In genomic region chr2:173615378-173616081, GRCm38 (mm10) we compare ENCODE assay signal across 27 mouse cellular contexts. TPM values are rescaled to one million over a fixed set of nuclear protein-coding genes. Genes with fewer than 3 reads are reported as not detected.
DNase-seq lines count a peak whose midpoint lies in the region; ATAC-seq and TF ChIP-seq lines count a peak whose summit lies in the region.
"Had no signal": no experiment of that assay in that cellular context is flagged by ENCODE, and none has a peak within 500 bp of the region (broad histone marks: within the 10 kb centered on the region; RNA-seq: fewer than 3 reads in every experiment).

No protein-coding gene starts in this region.

- no peak for TF ChIP-seq CTCF in intestine, postnatal 0 days (IDR thresholded peaks at IDR 0.05; ENCODE audit: low read depth)
- no peak for TF ChIP-seq CTCF in lung, postnatal 0 days (IDR thresholded peaks at IDR 0.05)

- 82% methylated on average over 11 of the region's 11 CpGs for WGBS in embryonic facial prominence, embryonic 14.5 days
- 91% methylated on average over 11 of the region's 11 CpGs for WGBS in embryonic facial prominence, embryonic 10.5 days
- 41% methylated on average over 11 of the region's 11 CpGs for WGBS in intestine, embryonic 14.5 days
- WGBS in intestine, postnatal 0 days: 70% methylated on average over 11 of the region's 11 CpGs
- WGBS in lung, embryonic 15.5 days: 52% methylated on average over 11 of the region's 11 CpGs
- WGBS in lung, postnatal 0 days: 61% methylated on average over 11 of the region's 11 CpGs
- 96% methylated on average over 11 of the region's 11 CpGs for WGBS in macrophage (ENCODE audit: missing documents)

- no peaks in the 10 kb centered on the region for H3K4me1 ChIP-seq in embryonic facial prominence, embryonic 14.5 days (ENCODE audit: control insufficient read depth, insufficient read depth, low read length)
- H3K4me1 ChIP-seq in embryonic facial prominence, embryonic 10.5 days: peaks cover 13% of the 10 kb centered on the region
- H3K4me1 ChIP-seq in intestine, embryonic 14.5 days (replicated peaks; ENCODE audit: control insufficient read depth, insufficient read depth, low read length): peaks cover 8% of the 10 kb centered on the region; the same call in 1 of the 2 replicates
- no peaks in the 10 kb centered on the region for H3K4me1 ChIP-seq in intestine, postnatal 0 days (replicated peaks; ENCODE audit: control insufficient read depth, insufficient read depth, low read length)
- H3K4me1 ChIP-seq in lung, embryonic 15.5 days: peaks cover 14% of the 10 kb centered on the region
- no peaks in the 10 kb centered on the region for H3K4me1 ChIP-seq in lung, postnatal 0 days (ENCODE audit: insufficient read depth, low read depth, low read length)
- H3K4me1 ChIP-seq: embryonic facial prominence, embryonic 15.5 days; limb, embryonic 15.5 days had no signal

- peaks cover 13% of the 10 kb centered on the region; the same call in 1 of the 2 replicates for H3K36me3 ChIP-seq in embryonic facial prominence, embryonic 14.5 days (ENCODE audit: control insufficient read depth, insufficient read depth, low read length)
- peaks cover 23% of the 10 kb centered on the region for H3K36me3 ChIP-seq in embryonic facial prominence, embryonic 10.5 days (replicated peaks)
- H3K36me3 ChIP-seq in intestine, embryonic 14.5 days (ENCODE audit: control insufficient read depth, insufficient read depth, low read length): peaks cover 12% of the 10 kb centered on the region
- H3K36me3 ChIP-seq in intestine, postnatal 0 days (ENCODE audit: control insufficient read depth, insufficient read depth): peaks cover 15% of the 10 kb centered on the region; the same call in 1 of the 2 replicates
- no peaks in the 10 kb centered on the region; the same call in 1 of the 2 replicates for H3K36me3 ChIP-seq in lung, embryonic 15.5 days
- H3K36me3 ChIP-seq in lung, postnatal 0 days (ENCODE audit: insufficient read depth, low read length): no peaks in the 10 kb centered on the region
- H3K36me3 ChIP-seq in macrophage (ENCODE audit: inconsistent target): 0 out of 2 replicates have a peak, but pooled peaks cover 4% of the 10 kb centered on the region

- no peaks in the 10 kb centered on the region for H3K9me3 ChIP-seq in embryonic facial prominence, embryonic 14.5 days (ENCODE audit: control insufficient read depth, low read length)
- no peaks in the 10 kb centered on the region for H3K9me3 ChIP-seq in embryonic facial prominence, embryonic 10.5 days
- H3K9me3 ChIP-seq in intestine, embryonic 14.5 days (ENCODE audit: control insufficient read depth, low read length): no peaks in the 10 kb centered on the region
- H3K9me3 ChIP-seq in intestine, postnatal 0 days (ENCODE audit: control insufficient read depth): no peaks in the 10 kb centered on the region
- H3K9me3 ChIP-seq in lung, embryonic 15.5 days: no peaks in the 10 kb centered on the region
- no peaks in the 10 kb centered on the region for H3K9me3 ChIP-seq in lung, postnatal 0 days (ENCODE audit: low read length)
- H3K9me3 ChIP-seq: embryonic facial prominence, embryonic 15.5 days; forebrain, embryonic 10.5 days; G1E; limb, embryonic 15.5 days had no signal

- H3K27me3 ChIP-seq in embryonic facial prominence, embryonic 14.5 days (replicated peaks; ENCODE audit: control insufficient read depth, insufficient read depth, low read length): no peaks in the 10 kb centered on the region
- H3K27me3 ChIP-seq in embryonic facial prominence, embryonic 10.5 days (replicated peaks; ENCODE audit: low read depth, poor library complexity, severe bottlenecking): no peaks in the 10 kb centered on the region
- peaks cover 9% of the 10 kb centered on the region; the same call in 1 of the 2 replicates for H3K27me3 ChIP-seq in intestine, embryonic 14.5 days (replicated peaks; ENCODE audit: control insufficient read depth, insufficient read depth, low read length)
- no peaks in the 10 kb centered on the region for H3K27me3 ChIP-seq in intestine, postnatal 0 days (replicated peaks; ENCODE audit: control insufficient read depth, insufficient read depth, low read length)
- no peaks in the 10 kb centered on the region for H3K27me3 ChIP-seq in lung, embryonic 15.5 days
- H3K27me3 ChIP-seq in lung, postnatal 0 days (replicated peaks; ENCODE audit: insufficient read depth, low read length): no peaks in the 10 kb centered on the region
- H3K27me3 ChIP-seq: embryonic facial prominence, embryonic 15.5 days; limb, embryonic 15.5 days had no signal

- no peak for ATAC-seq in embryonic facial prominence, embryonic 14.5 days (ENCODE audit: low read depth)
- peak; percentile 74 for ATAC-seq in intestine, embryonic 14.5 days (replicated peaks; ENCODE audit: low FRiP score, low TSS enrichment, low read depth)
- ATAC-seq in intestine, postnatal 0 days: no peak
- peak; percentile 83; the same call in 1 of the 2 replicates for ATAC-seq in lung, embryonic 15.5 days (ENCODE audit: borderline replicate concordance, extremely low read depth, low FRiP score, low TSS enrichment)
- ATAC-seq in lung, postnatal 0 days: no peak
- ATAC-seq: CD4-positive, CD25-positive, alpha-beta regulatory T cell, adult 4 months; hindbrain, postnatal 0 days; midbrain, embryonic 16.5 days had no signal

- no peak overlapping the region for H3K4me2 ChIP-seq in embryonic facial prominence, embryonic 14.5 days (ENCODE audit: low read depth, low read length)
- no peak overlapping the region for H3K4me2 ChIP-seq in intestine, embryonic 14.5 days (ENCODE audit: low read length)
- H3K4me2 ChIP-seq in intestine, postnatal 0 days (replicated peaks; ENCODE audit: low read depth): no peak overlapping the region
- no peak overlapping the region for H3K4me2 ChIP-seq in lung, embryonic 15.5 days
- no peak overlapping the region for H3K4me2 ChIP-seq in lung, postnatal 0 days (replicated peaks; ENCODE audit: low read depth, low read length)
- H3K4me2 ChIP-seq: embryonic facial prominence, embryonic 15.5 days; limb, embryonic 15.5 days had no signal

- H3K4me3 ChIP-seq in embryonic facial prominence, embryonic 14.5 days (ENCODE audit: low read depth, low read length): no peak overlapping the region
- H3K4me3 ChIP-seq in embryonic facial prominence, embryonic 10.5 days: no peak overlapping the region
- H3K4me3 ChIP-seq in intestine, embryonic 14.5 days (ENCODE audit: low read depth, low read length): no peak overlapping the region
- H3K4me3 ChIP-seq in intestine, postnatal 0 days (ENCODE audit: low read depth, low read length): no peak overlapping the region
- no peak overlapping the region for H3K4me3 ChIP-seq in lung, embryonic 15.5 days
- H3K4me3 ChIP-seq in lung, postnatal 0 days (ENCODE audit: low read depth, low read length): no peak overlapping the region
- no peak overlapping the region for H3K4me3 ChIP-seq in macrophage (ENCODE audit: inconsistent target)
- H3K4me3 ChIP-seq: embryonic facial prominence, embryonic 15.5 days; forebrain, embryonic 10.5 days; limb, embryonic 15.5 days had no signal

- no peak overlapping the region for H3K27ac ChIP-seq in embryonic facial prominence, embryonic 14.5 days (replicated peaks; ENCODE audit: low read depth, low read length)
- H3K27ac ChIP-seq in embryonic facial prominence, embryonic 10.5 days (replicated peaks): no peak overlapping the region
- H3K27ac ChIP-seq in intestine, embryonic 14.5 days (ENCODE audit: low read depth): 0 out of 2 replicates have a peak overlapping the region, but pooled peaks have one; percentile 33
- H3K27ac ChIP-seq in intestine, postnatal 0 days (ENCODE audit: low read depth, low read length): no peak overlapping the region
- H3K27ac ChIP-seq in lung, embryonic 15.5 days: peak overlapping the region; percentile 50
- no peak overlapping the region for H3K27ac ChIP-seq in lung, postnatal 0 days (ENCODE audit: low read length)
- H3K27ac ChIP-seq in macrophage: 0 out of 2 replicates have a peak overlapping the region, but pooled peaks have one; percentile 5
- H3K27ac ChIP-seq: embryonic facial prominence, embryonic 15.5 days; forebrain, embryonic 10.5 days; hindbrain, postnatal 0 days; limb, embryonic 15.5 days had no signal

- no peaks in the 10 kb centered on the region for H3K79me2 ChIP-seq in macrophage (ENCODE audit: inconsistent target)

- H3K9ac ChIP-seq in embryonic facial prominence, embryonic 14.5 days (ENCODE audit: low read depth, low read length): no peak overlapping the region
- H3K9ac ChIP-seq in intestine, embryonic 14.5 days (ENCODE audit: low read length): no peak overlapping the region
- no peak overlapping the region for H3K9ac ChIP-seq in intestine, postnatal 0 days (ENCODE audit: low read depth, low read length)
- H3K9ac ChIP-seq in lung, embryonic 15.5 days: no peak overlapping the region
- no peak overlapping the region for H3K9ac ChIP-seq in lung, postnatal 0 days (replicated peaks; ENCODE audit: low read depth)
- H3K9ac ChIP-seq: embryonic facial prominence, embryonic 15.5 days; limb, embryonic 15.5 days had no signal

- peak; percentile 48 for DNase-seq in embryonic facial prominence, embryonic 14.5 days (ENCODE audit: low spot score)
- DNase-seq in embryonic facial prominence, embryonic 10.5 days (ENCODE audit: low spot score): no peak
- peak; percentile 68 for DNase-seq in intestine, embryonic 14.5 days (ENCODE audit: low spot score)
- DNase-seq in lung, postnatal 0 days (ENCODE audit: low spot score): no peak
- no peak for DNase-seq in right cerebral cortex, postnatal 14 days
- DNase-seq: adrenal gland, postnatal 36 days; cerebellum, adult 9-11 months; right cerebral cortex, postnatal 25 days; thymus, postnatal 4 days had no signal

- TF ChIP-seq EP300 in lung, postnatal 0 days (IDR thresholded peaks at IDR 0.05): no peak

RNA-seq across cellular contexts. Expression of gene Ankrd60, which starts 37.4 kb away (rescaled TPM):
- not detected in 2 replicates for polyA plus RNA-seq in embryonic facial prominence, embryonic 14.5 days (2014; fragmentation: Nextera tagmentation; extraction: Ambion mirVana)
- polyA plus RNA-seq in embryonic facial prominence, embryonic 10.5 days (2016; fragmentation: Nextera tagmentation; extraction: Ambion mirVana): not detected in 2 replicates
- polyA plus RNA-seq in intestine, embryonic 14.5 days (2014; fragmentation: Nextera tagmentation; extraction: Ambion mirVana): not detected in 2 replicates
- not detected in 2 replicates for polyA plus RNA-seq in intestine, postnatal 0 days (2015; fragmentation: Nextera tagmentation; extraction: Ambion mirVana)
- not detected in 2 replicates for polyA plus RNA-seq in lung, embryonic 15.5 days (2015; fragmentation: Nextera tagmentation; extraction: Ambion mirVana)
- polyA plus RNA-seq in lung, postnatal 0 days (2015; fragmentation: Nextera tagmentation; extraction: Ambion mirVana): not detected in 2 replicates
- under 1 TPM in 1 of 26 experiments, not detected in 25; 0.91 TPM for total RNA-seq in macrophage (2018; cell fraction: chromatin; rRNA removed)
- not detected for total RNA-seq in macrophage (2018; cell fraction: cytosol; rRNA removed)
- not detected for total RNA-seq in macrophage (2018; cell fraction: nucleus; rRNA removed)
- polyA plus RNA-seq in macrophage (2018): not detected in 3 replicates
- total RNA-seq: adrenal gland, postnatal 36 days; G1E; gastrocnemius, adult 18-20 months; heart, adult 8-10 months; hindbrain, postnatal 0 days; layer of hippocampus, postnatal 14 days; left cerebral cortex, postnatal 10 days; megakaryocyte progenitor cell, adult 5-6 weeks had no signal
- polyA plus RNA-seq: embryonic facial prominence, embryonic 15.5 days; forebrain, embryonic 10.5 days; G1E; heart, embryonic 16.5 days; hindbrain, postnatal 0 days; large intestine, adult 2 months; limb, embryonic 15.5 days; liver, embryonic 16.5 days; midbrain, embryonic 16.5 days had no signal

RNA-seq across cellular contexts. Expression of gene Rab22a, which starts 44.0 kb away (rescaled TPM):
- polyA plus RNA-seq in embryonic facial prominence, embryonic 14.5 days (2014; fragmentation: Nextera tagmentation; extraction: Ambion mirVana): 47.5 and 50.8 TPM in 2 replicates
- 24.2 and 24.6 TPM in 2 replicates for polyA plus RNA-seq in embryonic facial prominence, embryonic 10.5 days (2016; fragmentation: Nextera tagmentation; extraction: Ambion mirVana)
- 33.0 and 34.5 TPM in 2 replicates for polyA plus RNA-seq in intestine, embryonic 14.5 days (2014; fragmentation: Nextera tagmentation; extraction: Ambion mirVana)
- 42.0 and 42.1 TPM in 2 replicates for polyA plus RNA-seq in intestine, postnatal 0 days (2015; fragmentation: Nextera tagmentation; extraction: Ambion mirVana)
- 33.0 and 34.3 TPM in 2 replicates for polyA plus RNA-seq in lung, embryonic 15.5 days (2015; fragmentation: Nextera tagmentation; extraction: Ambion mirVana)
- 27.3 and 29.0 TPM in 2 replicates for polyA plus RNA-seq in lung, postnatal 0 days (2015; fragmentation: Nextera tagmentation; extraction: Ambion mirVana)
- 10 to 100 TPM; 10.9 to 46.1 (median 27.1) TPM for total RNA-seq in macrophage (2018; cell fraction: chromatin; rRNA removed)
- 10 to 100 TPM; 21.8 to 37.0 (median 28.8) TPM for total RNA-seq in macrophage (2018; cell fraction: cytosol; rRNA removed)
- 10 to 100 TPM; 18.0 to 54.1 (median 35.5) TPM for total RNA-seq in macrophage (2018; cell fraction: nucleus; rRNA removed)
- polyA plus RNA-seq in macrophage (2018): 22.0 to 27.2 TPM (median 26.8 TPM) in 3 replicates

Comparison
In these comparisons a context has a peak if more than half of its experiments do, and no peak if none do; other contexts are left out.
1. ATAC-seq: peak in intestine, embryonic 14.5 days (single experiment) and lung, embryonic 15.5 days (single experiment); none in embryonic facial prominence, embryonic 14.5 days (single experiment), intestine, postnatal 0 days (single experiment) and lung, postnatal 0 days (single experiment).
2. DNase-seq: peak in embryonic facial prominence, embryonic 14.5 days (single experiment) and intestine, embryonic 14.5 days (single experiment); none in embryonic facial prominence, embryonic 10.5 days (single experiment), lung, postnatal 0 days (single experiment) and right cerebral cortex, postnatal 14 days (single experiment).
3. H3K27ac ChIP-seq: peak in intestine, embryonic 14.5 days (single experiment), lung, embryonic 15.5 days (single experiment) and macrophage (single experiment); none in embryonic facial prominence, embryonic 14.5 days (single experiment), embryonic facial prominence, embryonic 10.5 days (single experiment), intestine, postnatal 0 days (single experiment) and lung, postnatal 0 days (single experiment).